Mouse (Mus musculus) kidney, embryonic 14.5 days (tissue): ENCODE results near the gene Tagln3. TPM values are rescaled to one million over a fixed set of nuclear protein-coding genes. Genes with fewer than 3 reads are reported as not detected.

ENCODE experiments used
- ATAC-seq: fragments of 200-750 bp; cut with Nextera tagmentation; 2 replicates; pipeline ENCODE4 v1.8.0; 2017; ENCODE audit warnings: moderate number of reproducible peaks, mild to moderate bottlenecking, moderate TSS enrichment, moderate library complexity; ENCODE audit not compliant: low FRiP score, low TSS enrichment
- H3K27ac ChIP-seq: fragments of 300-500 bp; sonication (generic); 2 replicates; pipeline ENCODE4 v1.5.1; 2014; ENCODE audit warnings: low read depth, mild to moderate bottlenecking, low read length, moderate library complexity, mixed read lengths
- H3K27me3 ChIP-seq: fragments of 300-500 bp; sonication (generic); 2 replicates; pipeline ENCODE4 v1.6.1; 2014; ENCODE audit warnings: mild to moderate bottlenecking, low read length; ENCODE audit not compliant: control insufficient read depth, insufficient read depth
- H3K36me3 ChIP-seq: fragments of 300-500 bp; sonication (generic); 2 replicates; pipeline ENCODE4 v1.6.1; 2014; ENCODE audit warnings: low read length, mixed read lengths; ENCODE audit not compliant: control insufficient read depth, insufficient read depth
- H3K4me1 ChIP-seq: fragments of 300-500 bp; sonication (generic); 2 replicates; pipeline ENCODE4 v1.6.1; 2014; ENCODE audit warnings: low read length, mixed read lengths; ENCODE audit not compliant: control insufficient read depth, insufficient read depth
- H3K4me2 ChIP-seq: fragments of 300-500 bp; sonication (generic); replicated peaks from 2 replicates; pipeline ENCODE4 v1.6.1; 2014; ENCODE audit warnings: low read depth, mild to moderate bottlenecking, low read length
- H3K4me3 ChIP-seq: fragments of 300-500 bp; sonication (generic); 2 replicates; pipeline ENCODE4 v1.5.1; 2014; ENCODE audit warnings: mild to moderate bottlenecking, low read length
- H3K9ac ChIP-seq: fragments of 300-500 bp; sonication (generic); 2 replicates; pipeline ENCODE4 v1.6.1; 2014; ENCODE audit warnings: low read depth, mild to moderate bottlenecking, low read length, moderate library complexity
- H3K9me3 ChIP-seq: fragments of 300-500 bp; sonication (generic); 2 replicates; pipeline ENCODE4 v1.6.1; 2016; ENCODE audit warnings: low read length; ENCODE audit not compliant: control insufficient read depth
- WGBS: fragments of 180-500 bp; shearing (Covaris S2); extraction: QIAGEN DNeasy Blood & Tissue Kit; methylation state at CpG from one replicate; pipeline ENCODE4 v1.1.7; 2014; 5-methylcytosine and 5-hydroxymethylcytosine counted together
- polyA plus RNA-seq: library from polyadenylated mRNA; unstranded; fragments of >200 nt; fragmentation: Nextera tagmentation; extraction: Ambion mirVana; gene quantifications from 2 replicates; pipeline ENCODE4 v1.2.1, GENCODE M21; 2014

Gene Tagln3
- 8.0 and 8.5 TPM in 2 replicates for polyA plus RNA-seq

- no peaks in the 10 kb centered on the region for H3K9me3 ChIP-seq
- peaks cover 3% of the 10 kb centered on the region; the same call in 1 of the 2 replicates for H3K4me1 ChIP-seq
- H3K4me2 ChIP-seq, result peak within 1 kb of the TSS; percentile 89
- no peak within 1 kb of the TSS for H3K27ac ChIP-seq
- H3K36me3 ChIP-seq, result 0 out of 2 replicates have a peak, but pooled peaks cover 3% of the 10 kb centered on the region
- peak; percentile 81 for ATAC-seq
- peak within 1 kb of the TSS; percentile 67 for H3K9ac ChIP-seq
- H3K4me3 ChIP-seq, result peak within 1 kb of the TSS; percentile 49
- under 1% methylated on average over 30 of the region's 30 CpGs for WGBS
- no peaks in the 10 kb centered on the region for H3K27me3 ChIP-seq
Observed at GRCm38 (mm10) chr16:45724061-45724741, at the start of gene Tagln3. Tagln3 (minus strand) TSS chr16:45724608.

- no peak overlapping the region for H3K9ac ChIP-seq
- ATAC-seq, result no peak
- 92% methylated on average over 6 of the region's 6 CpGs for WGBS
- peaks cover 67% of the 10 kb centered on the region for H3K36me3 ChIP-seq
- H3K9me3 ChIP-seq, result no peaks in the 10 kb centered on the region
- peaks cover 8% of the 10 kb centered on the region for H3K4me1 ChIP-seq
- H3K4me2 ChIP-seq, result no peak overlapping the region
- no peaks in the 10 kb centered on the region for H3K27me3 ChIP-seq
- no peak overlapping the region for H3K27ac ChIP-seq
- no peak overlapping the region for H3K4me3 ChIP-seq
Observed at GRCm38 (mm10) chr16:45770914-45771313, 46.5 kb upstream of the Tagln3 start.

GRCm38 (mm10) chr16:45767853-45768640 is 43.6 kb upstream of the Tagln3 start:
- ATAC-seq, result 0 out of 2 replicates have a peak, but pooled peaks have one; percentile 36
- Histone ChIP-seq H3K27me3 (no peaks in the 10 kb centered on the region), H3K27ac (peak overlapping the region; percentile 44), H3K36me3 (peaks cover 62% of the 10 kb centered on the region), H3K9me3 (no peaks in the 10 kb centered on the region), H3K9ac (no peak overlapping the region), H3K4me1 (peaks cover 8% of the 10 kb centered on the region), H3K4me2 (no peak overlapping the region), H3K4me3 (no peak overlapping the region)
- WGBS, result 62% methylated on average over 10 of the region's 10 CpGs

DNA sequence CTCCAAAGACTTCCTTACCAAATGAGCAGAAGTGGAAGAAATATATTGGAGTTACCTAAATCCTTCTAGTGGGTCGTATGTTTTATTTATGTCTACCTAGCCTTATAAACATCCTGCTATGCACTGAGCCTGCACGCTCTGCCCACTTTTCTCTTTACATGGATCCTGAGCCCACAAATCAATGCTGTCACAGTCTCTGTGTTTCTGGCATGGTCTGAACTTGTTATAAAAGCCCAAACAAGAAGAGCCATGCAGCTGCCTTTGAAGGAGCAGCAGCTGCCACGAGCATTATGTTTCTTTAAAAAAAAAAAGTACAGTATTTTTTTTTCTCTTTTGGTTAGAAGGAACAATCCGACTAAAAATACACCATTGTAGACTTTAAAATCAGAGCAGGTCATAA is 43.0 kb upstream of the Tagln3 start:
- ATAC-seq, result peak; percentile 17; the same call in 1 of the 2 replicates
- WGBS, result 25% methylated on average over 4 of the region's 4 CpGs
- Histone ChIP-seq H3K9me3 (no peaks in the 10 kb centered on the region), H3K4me2 (no peak overlapping the region), H3K27ac (peak overlapping the region; percentile 44), H3K4me1 (peaks cover 8% of the 10 kb centered on the region), H3K9ac (no peak overlapping the region), H3K27me3 (no peaks in the 10 kb centered on the region), H3K36me3 (peaks cover 62% of the 10 kb centered on the region), H3K4me3 (no peak overlapping the region)

GRCm38 (mm10) chr16:45765801-45766494 is 41.5 kb upstream of the Tagln3 start:
- Histone ChIP-seq H3K4me1 (peaks cover 8% of the 10 kb centered on the region), H3K9me3 (no peaks in the 10 kb centered on the region), H3K36me3 (peaks cover 55% of the 10 kb centered on the region), H3K9ac (no peak overlapping the region), H3K27me3 (no peaks in the 10 kb centered on the region), H3K27ac (peak overlapping the region; percentile 75; the same call in 1 of the 2 replicates), H3K4me2 (no peak overlapping the region), H3K4me3 (no peak overlapping the region)
- 37% methylated on average over 7 of the region's 7 CpGs for WGBS
- ATAC-seq, result peak; percentile 92

DNA sequence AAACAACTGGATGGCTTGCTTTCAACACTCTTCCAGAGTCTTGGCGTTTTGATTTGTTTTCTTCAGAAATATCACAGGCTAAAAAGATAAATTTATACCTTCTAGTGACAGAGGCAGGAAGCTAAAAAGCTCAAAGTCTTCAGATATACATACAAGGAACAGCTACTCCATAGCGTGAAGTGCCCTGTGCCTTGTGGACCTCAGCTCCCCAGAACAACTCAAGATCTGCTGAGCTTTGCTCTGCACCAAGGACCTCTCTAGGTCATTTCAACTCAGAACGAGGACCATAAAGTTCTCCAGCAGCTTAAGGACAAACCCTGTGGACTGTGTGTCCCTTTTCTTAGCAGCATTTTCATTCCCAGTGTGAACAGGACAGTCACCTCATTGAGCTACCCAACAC is 40.7 kb upstream of the Tagln3 start:
- H3K36me3 ChIP-seq, result peaks cover 55% of the 10 kb centered on the region
- no peak overlapping the region for H3K4me3 ChIP-seq
- ATAC-seq, result no peak
- peak overlapping the region; percentile 75; the same call in 1 of the 2 replicates for H3K27ac ChIP-seq
- 73% methylated on average over 3 of the region's 3 CpGs for WGBS
- H3K9ac ChIP-seq, result no peak overlapping the region
- H3K4me1 ChIP-seq, result peaks cover 8% of the 10 kb centered on the region
- no peak overlapping the region for H3K4me2 ChIP-seq
- H3K27me3 ChIP-seq, result no peaks in the 10 kb centered on the region
- no peaks in the 10 kb centered on the region for H3K9me3 ChIP-seq

GRCm38 (mm10) chr16:45762859-45763505 is 38.6 kb upstream of the Tagln3 start:
- H3K9me3 ChIP-seq, result no peaks in the 10 kb centered on the region
- H3K4me1 ChIP-seq, result peaks cover 3% of the 10 kb centered on the region
- H3K4me3 ChIP-seq, result no peak overlapping the region
- H3K9ac ChIP-seq, result no peak overlapping the region
- H3K36me3 ChIP-seq, result peaks cover 61% of the 10 kb centered on the region
- no peaks in the 10 kb centered on the region for H3K27me3 ChIP-seq
- no peak overlapping the region for H3K27ac ChIP-seq
- no peak overlapping the region for H3K4me2 ChIP-seq
- 81% methylated on average over 13 of the region's 13 CpGs for WGBS
- no peak for ATAC-seq

DNA sequence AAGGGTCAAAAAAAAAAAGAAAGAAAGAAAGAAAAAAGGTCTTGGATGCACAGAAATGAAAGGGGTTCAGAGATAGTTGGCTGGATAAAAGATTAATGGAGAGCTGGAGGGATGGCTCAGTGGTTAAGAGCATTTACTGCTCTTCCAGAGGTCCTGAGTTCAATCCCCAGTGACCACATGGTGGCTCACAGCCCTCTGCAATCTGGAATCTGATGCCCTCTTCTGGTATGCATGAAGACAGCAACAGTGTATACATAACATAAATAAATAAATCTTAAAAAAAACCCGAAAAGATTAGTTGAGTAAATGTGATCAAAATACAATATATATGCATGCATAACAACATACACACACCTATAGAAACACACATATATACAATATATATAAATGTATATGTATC is 37.0 kb upstream of the Tagln3 start:
- WGBS, result 81% methylated on average over 1 of the region's 1 CpGs
- no peak overlapping the region for H3K27ac ChIP-seq
- H3K4me3 ChIP-seq, result no peak overlapping the region
- no peak overlapping the region for H3K9ac ChIP-seq
- no peaks in the 10 kb centered on the region for H3K27me3 ChIP-seq
- H3K4me1 ChIP-seq, result no peaks in the 10 kb centered on the region
- no peaks in the 10 kb centered on the region for H3K9me3 ChIP-seq
- no peak overlapping the region for H3K4me2 ChIP-seq
- no peak for ATAC-seq
- peaks cover 67% of the 10 kb centered on the region for H3K36me3 ChIP-seq
